Mouse (Mus musculus) limb, embryonic 10.5 days (tissue): ENCODE results near the gene Derl3. TPM values are rescaled to one million over a fixed set of nuclear protein-coding genes. Genes with fewer than 3 reads are reported as not detected.

Experiments
- DNase-seq: peaks from one replicate; pipeline ENCODE4 v3.0.0-alpha.2; 2017; ENCODE audit warnings: low spot score
- H3K27ac ChIP-seq: fragments of 300-500 bp; sonication (generic); 2 replicates; pipeline ENCODE4 v1.5.1; 2016; ENCODE audit warnings: mild to moderate bottlenecking
- H3K27me3 ChIP-seq: fragments of 300-500 bp; sonication (generic); 2 replicates; pipeline ENCODE4 v1.6.1; 2016; ENCODE audit warnings: low read depth, mild to moderate bottlenecking; ENCODE audit not compliant: poor library complexity, severe bottlenecking
- H3K36me3 ChIP-seq: fragments of 300-500 bp; sonication (generic); 2 replicates; pipeline ENCODE4 v1.6.1; 2016; ENCODE audit warnings: mild to moderate bottlenecking, moderate library complexity
- H3K4me1 ChIP-seq: fragments of 300-500 bp; sonication (generic); 2 replicates; pipeline ENCODE4 v1.6.1; 2016
- H3K4me3 ChIP-seq: fragments of 300-500 bp; sonication (generic); 2 replicates; pipeline ENCODE4 v1.5.1; 2016; ENCODE audit warnings: mild to moderate bottlenecking, moderate library complexity
- H3K9me3 ChIP-seq: fragments of 300-500 bp; sonication (generic); replicated peaks from 2 replicates; pipeline ENCODE4 v1.6.1; 2016; ENCODE audit warnings: mild to moderate bottlenecking
- WGBS: fragments of 180-500 bp; shearing (Covaris S2); methylation state at CpG from one replicate; pipeline ENCODE4 v1.1.7; 2016; 5-methylcytosine and 5-hydroxymethylcytosine counted together
- polyA plus RNA-seq: library from polyadenylated mRNA; unstranded; fragments of >200 nt; fragmentation: Nextera tagmentation; extraction: Ambion mirVana; gene quantifications from 2 replicates; pipeline ENCODE4 v1.2.1, GENCODE M21; 2016

Derl3 gene
- polyA plus RNA-seq, 1 experiment from 2014 or later: 3.8 TPM

- no peak overlapping the region for H3K27ac ChIP-seq
- no peak overlapping the region for H3K4me3 ChIP-seq
- peaks cover 9% of the 10 kb centered on the region for H3K4me1 ChIP-seq
- 81% methylated on average over 3 of the region's 3 CpGs for WGBS
- H3K27me3 ChIP-seq: no peaks in the 10 kb centered on the region
- DNase-seq: no peak
- no peaks in the 10 kb centered on the region for H3K9me3 ChIP-seq
- H3K36me3 ChIP-seq: peaks cover 98% of the 10 kb centered on the region
These were observed 5.6 kb downstream of the Derl3 start for GRCm38 (mm10) chr10:75898846-75899245.

DNA sequence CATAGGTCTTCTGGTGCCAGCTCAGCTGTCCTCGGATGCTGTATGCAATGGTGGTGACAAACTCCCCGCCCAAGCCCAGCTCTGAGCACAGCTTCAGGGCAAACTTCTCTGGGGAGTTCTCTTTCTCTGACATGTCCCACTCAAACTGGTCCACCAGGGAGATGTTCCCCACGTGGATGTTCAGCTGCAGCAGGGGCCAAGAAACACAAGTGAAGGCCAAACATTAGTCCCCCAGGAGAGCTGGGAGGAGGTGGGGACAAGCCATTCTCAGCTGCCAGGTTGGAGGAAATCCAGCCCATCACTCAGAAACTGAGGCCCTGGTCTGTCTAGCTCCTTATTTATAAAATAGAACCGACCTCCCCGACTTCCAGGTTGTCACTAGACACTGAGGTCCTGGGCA, 11.2 kb downstream of the Derl3 start:
- H3K36me3 ChIP-seq: peaks cover 97% of the 10 kb centered on the region

GRCm38 (mm10) chr10:75906882-75907281, 13.7 kb downstream of the Derl3 start:
- Histone ChIP-seq H3K27ac (no peak overlapping the region), H3K4me1 (no peaks in the 10 kb centered on the region), H3K9me3 (no peaks in the 10 kb centered on the region), H3K27me3 (no peaks in the 10 kb centered on the region), H3K36me3 (peaks cover 98% of the 10 kb centered on the region), H3K4me3 (no peak overlapping the region)
- no peak for DNase-seq
- 94% methylated on average over 4 of the region's 4 CpGs for WGBS

More for the DNA sequence above, 11.2 kb downstream of the Derl3 start:
- Histone ChIP-seq H3K9me3 (no peaks in the 10 kb centered on the region), H3K27ac (no peak overlapping the region), H3K4me3 (no peak overlapping the region), H3K4me1 (no peaks in the 10 kb centered on the region), H3K27me3 (no peaks in the 10 kb centered on the region)
- 94% methylated on average over 5 of the region's 5 CpGs for WGBS
- DNase-seq: no peak

GRCm38 (mm10) chr10:75910698-75911097, 17.5 kb downstream of the Derl3 start:
- 90% methylated on average over 2 of the region's 2 CpGs for WGBS
- H3K36me3 ChIP-seq: peaks cover 95% of the 10 kb centered on the region

GRCm38 (mm10) chr10:75913013-75913589, 19.9 kb downstream of the Derl3 start:
- 74% methylated on average over 6 of the region's 6 CpGs for WGBS
- no peak for DNase-seq
- Histone ChIP-seq H3K9me3 (no peaks in the 10 kb centered on the region), H3K36me3 (peaks cover 94% of the 10 kb centered on the region), H3K27ac (no peak overlapping the region), H3K4me3 (no peak overlapping the region), H3K27me3 (no peaks in the 10 kb centered on the region), H3K4me1 (peaks cover 21% of the 10 kb centered on the region)

More at GRCm38 (mm10) chr10:75910698-75911097, 17.5 kb downstream of the Derl3 start:
- no peak overlapping the region for H3K27ac ChIP-seq
- H3K27me3 ChIP-seq: no peaks in the 10 kb centered on the region
- no peaks in the 10 kb centered on the region for H3K4me1 ChIP-seq
- no peak for DNase-seq
- H3K4me3 ChIP-seq: no peak overlapping the region
- H3K9me3 ChIP-seq: no peaks in the 10 kb centered on the region

DNA sequence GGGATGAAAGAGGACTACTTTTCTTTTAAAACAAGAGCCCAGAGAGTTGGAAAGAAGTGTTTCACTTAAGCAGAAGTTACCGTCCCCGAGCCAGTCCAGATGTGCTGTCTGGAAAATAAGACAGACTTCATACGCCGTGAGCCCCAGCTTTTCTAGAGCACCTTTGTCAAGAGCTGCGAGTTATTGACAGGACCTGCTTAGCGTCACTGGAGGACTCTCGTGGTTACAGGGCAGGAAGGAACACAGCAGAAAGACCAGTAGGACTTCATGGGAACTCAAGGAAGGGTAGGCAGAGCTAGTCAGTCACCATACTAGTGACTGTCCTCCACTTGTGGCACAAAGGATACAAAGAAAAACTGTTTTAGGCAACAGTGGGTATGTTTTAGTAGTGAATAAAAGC, 22.3 kb downstream of the Derl3 start:
- WGBS: 73% methylated on average over 7 of the region's 7 CpGs
- Histone ChIP-seq H3K4me3 (no peak overlapping the region), H3K27ac (no peak overlapping the region), H3K27me3 (no peaks in the 10 kb centered on the region), H3K9me3 (no peaks in the 10 kb centered on the region), H3K4me1 (peaks cover 38% of the 10 kb centered on the region), H3K36me3 (peaks cover 88% of the 10 kb centered on the region)
- no peak for DNase-seq

- Histone ChIP-seq H3K4me1 (peaks cover 41% of the 10 kb centered on the region), H3K27ac (no peak overlapping the region), H3K27me3 (no peaks in the 10 kb centered on the region), H3K9me3 (no peaks in the 10 kb centered on the region), H3K36me3 (peaks cover 75% of the 10 kb centered on the region), H3K4me3 (no peak overlapping the region)
- WGBS: 48% methylated on average over 8 of the region's 8 CpGs
- DNase-seq: peak; percentile 51
These were observed 23.6 kb downstream of the Derl3 start for GRCm38 (mm10) chr10:75916840-75917239.

- no peaks in the 10 kb centered on the region for H3K27me3 ChIP-seq
- no peak overlapping the region for H3K4me3 ChIP-seq
- H3K27ac ChIP-seq: no peak overlapping the region
- 89% methylated on average over 5 of the region's 5 CpGs for WGBS
- no peaks in the 10 kb centered on the region for H3K9me3 ChIP-seq
- H3K4me1 ChIP-seq: peaks cover 51% of the 10 kb centered on the region
- DNase-seq: no peak
- H3K36me3 ChIP-seq: peaks cover 65% of the 10 kb centered on the region
These were observed 25.8 kb downstream of the Derl3 start for GRCm38 (mm10) chr10:75919026-75919425.

DNA sequence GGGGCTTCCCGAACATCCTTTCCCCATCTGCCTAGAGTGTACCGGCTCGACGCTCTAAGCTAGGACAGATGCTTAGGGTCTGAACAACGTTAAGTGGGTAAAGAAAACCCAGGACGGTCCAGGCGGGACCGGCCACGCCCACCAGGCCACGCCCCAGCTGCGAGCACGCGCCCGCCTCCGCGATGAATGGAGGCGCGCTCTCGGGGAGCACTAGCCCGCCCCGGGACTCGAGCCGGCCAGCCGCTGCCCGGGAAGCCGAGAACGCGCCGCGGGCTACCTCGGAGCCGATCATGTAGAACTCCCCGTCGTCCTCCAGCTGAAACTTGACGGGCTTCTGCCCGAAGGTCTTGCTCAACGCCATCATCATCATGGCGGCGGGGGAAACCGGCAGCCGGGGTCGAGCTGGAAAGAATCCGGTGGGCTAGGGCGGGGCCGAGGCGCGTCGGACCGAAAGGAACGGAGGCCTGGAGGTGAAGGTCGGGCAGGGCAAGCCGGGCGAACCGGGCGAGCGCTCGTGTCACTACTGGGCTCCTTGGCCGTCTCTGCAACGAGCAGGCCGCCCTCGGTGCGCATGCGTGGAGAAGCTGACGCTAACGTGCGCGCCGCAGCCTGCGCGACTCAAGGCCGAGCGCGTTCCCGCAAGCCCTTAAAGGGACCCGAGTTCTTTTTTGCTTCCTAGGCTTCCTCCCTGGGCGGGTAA, 28.0 kb downstream of the Derl3 start, which contains the start of gene Smarcb1:
Gene Smarcb1, minus strand, starts transcription at position 592 of the 700 bp plus-strand sequence.
- H3K27me3 ChIP-seq: no peaks in the 10 kb centered on the region
- H3K27ac ChIP-seq: peak within 1 kb of the TSS; percentile 99
- peaks cover 64% of the 10 kb centered on the region for H3K36me3 ChIP-seq
- DNase-seq: peak; percentile 97
- H3K4me3 ChIP-seq: peak within 1 kb of the TSS; percentile 96
- peaks cover 47% of the 10 kb centered on the region for H3K4me1 ChIP-seq
- under 1% methylated on average over 76 of the region's 76 CpGs for WGBS
- no peaks in the 10 kb centered on the region for H3K9me3 ChIP-seq

GRCm38 (mm10) chr10:75921726-75922560, 28.7 kb downstream of the Derl3 start:
- no peaks in the 10 kb centered on the region for H3K9me3 ChIP-seq
- WGBS: 6% methylated on average over 22 of the region's 22 CpGs
- H3K4me3 ChIP-seq: peak overlapping the region; percentile 96
- no peaks in the 10 kb centered on the region for H3K27me3 ChIP-seq
- peak overlapping the region; percentile 99 for H3K27ac ChIP-seq
- peaks cover 64% of the 10 kb centered on the region for H3K36me3 ChIP-seq
- H3K4me1 ChIP-seq: peaks cover 39% of the 10 kb centered on the region
- no peak for DNase-seq

- H3K4me1 ChIP-seq: peaks cover 24% of the 10 kb centered on the region
- no peaks in the 10 kb centered on the region for H3K9me3 ChIP-seq
- H3K27ac ChIP-seq: no peak overlapping the region
- peaks cover 56% of the 10 kb centered on the region for H3K36me3 ChIP-seq
- no peak overlapping the region for H3K4me3 ChIP-seq
- 63% methylated on average over 2 of the region's 2 CpGs for WGBS
- peaks cover 11% of the 10 kb centered on the region for H3K27me3 ChIP-seq
- DNase-seq: no peak
These were observed 31.1 kb downstream of the Derl3 start for GRCm38 (mm10) chr10:75924324-75924723.

- H3K27ac ChIP-seq: no peak overlapping the region
- no peak overlapping the region for H3K4me3 ChIP-seq
- no peak for DNase-seq
- 71% methylated on average over 13 of the region's 13 CpGs for WGBS
- H3K27me3 ChIP-seq: peaks cover 31% of the 10 kb centered on the region
- H3K36me3 ChIP-seq: peaks cover 52% of the 10 kb centered on the region
- no peaks in the 10 kb centered on the region for H3K9me3 ChIP-seq
- H3K4me1 ChIP-seq: peaks cover 28% of the 10 kb centered on the region
These were observed 33.2 kb downstream of the Derl3 start for GRCm38 (mm10) chr10:75926396-75926795.

DNA sequence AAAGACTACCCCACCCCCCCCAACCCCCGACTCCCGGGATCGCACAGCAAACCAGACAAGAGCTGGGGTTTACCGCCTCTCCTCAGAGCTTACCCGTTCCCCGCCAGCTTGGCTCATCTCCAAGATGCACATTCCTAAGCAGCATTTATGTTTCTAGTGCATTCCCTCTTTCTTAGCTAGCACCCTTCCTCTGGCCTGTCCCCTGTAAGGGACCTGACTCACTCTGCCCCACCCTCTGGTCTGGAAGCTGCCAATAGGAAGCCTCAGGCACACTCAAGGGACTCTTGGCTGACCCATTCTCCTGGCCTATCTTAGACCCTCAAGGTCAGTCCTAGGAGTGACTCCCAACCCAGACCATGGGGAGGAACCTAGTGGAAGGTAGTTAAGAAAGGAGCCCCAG, 37.1 kb downstream of the Derl3 start:
- no peak for DNase-seq
- WGBS: 41% methylated on average over 6 of the region's 6 CpGs
- peaks cover 30% of the 10 kb centered on the region for H3K36me3 ChIP-seq
- peaks cover 63% of the 10 kb centered on the region for H3K27me3 ChIP-seq
- H3K4me3 ChIP-seq: 0 out of 2 replicates have a peak overlapping the region, but pooled peaks have one; percentile 77
- no peak overlapping the region for H3K27ac ChIP-seq
- H3K9me3 ChIP-seq: no peaks in the 10 kb centered on the region
- H3K4me1 ChIP-seq: peaks cover 39% of the 10 kb centered on the region
